Mouse (Mus musculus) neutrophil, adult 65 days (primary cell): Measurements from ENCODE around the gene A2m. TPM values are rescaled to one million over a fixed set of nuclear protein-coding genes. Genes with fewer than 3 reads are reported as not detected.

Experiments
- total RNA-seq: library from RNA; stranded (reverse); gene quantifications from 2 replicates; pipeline ENCODE4 v1.2.4, GENCODE M21; 2023

Gene A2m
- total RNA-seq, result not detected in 2 replicates

DNA sequence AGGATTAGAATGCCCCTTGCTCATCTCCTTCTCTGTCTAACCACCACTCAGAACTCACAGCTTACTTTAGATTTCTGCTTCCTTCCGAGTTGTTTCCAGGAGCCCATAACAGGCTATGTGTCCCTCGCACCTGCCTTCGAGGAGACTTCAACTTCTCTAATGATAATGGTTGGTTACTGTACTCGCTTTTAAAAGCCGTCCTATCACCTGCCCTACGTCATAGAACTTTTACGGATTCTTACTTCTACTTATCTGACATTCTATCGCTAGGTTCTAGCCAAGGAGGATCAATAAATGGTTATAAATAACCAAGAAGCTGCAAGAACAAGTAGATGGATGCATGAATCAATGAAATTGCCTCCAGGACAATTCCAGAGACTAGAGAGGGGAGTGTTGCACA is at the start of gene A2m:
Gene A2m, plus strand, starts transcription at position 301 of the 400 bp plus-strand sequence.

Other genes starting within 250 kb of the A2m start
- gene Iqsec3, start 161.7 kb upstream of the A2m start, total RNA-seq, result not detected in 2 replicates
- not detected in 2 replicates for gene Gm7298, start 97.6 kb downstream of the A2m start, total RNA-seq
- not detected in 2 replicates for gene Mug1, start 203.2 kb downstream of the A2m start, total RNA-seq